Mouse (Mus musculus): Measurements from ENCODE around the gene Nkain1. TPM values are rescaled to one million over a fixed set of nuclear protein-coding genes. Genes with fewer than 3 reads are reported as not detected.

The Nkain1 gene
- polyA plus RNA-seq, 1 experiment from 2014 or later: 0.13 TPM

DNA sequence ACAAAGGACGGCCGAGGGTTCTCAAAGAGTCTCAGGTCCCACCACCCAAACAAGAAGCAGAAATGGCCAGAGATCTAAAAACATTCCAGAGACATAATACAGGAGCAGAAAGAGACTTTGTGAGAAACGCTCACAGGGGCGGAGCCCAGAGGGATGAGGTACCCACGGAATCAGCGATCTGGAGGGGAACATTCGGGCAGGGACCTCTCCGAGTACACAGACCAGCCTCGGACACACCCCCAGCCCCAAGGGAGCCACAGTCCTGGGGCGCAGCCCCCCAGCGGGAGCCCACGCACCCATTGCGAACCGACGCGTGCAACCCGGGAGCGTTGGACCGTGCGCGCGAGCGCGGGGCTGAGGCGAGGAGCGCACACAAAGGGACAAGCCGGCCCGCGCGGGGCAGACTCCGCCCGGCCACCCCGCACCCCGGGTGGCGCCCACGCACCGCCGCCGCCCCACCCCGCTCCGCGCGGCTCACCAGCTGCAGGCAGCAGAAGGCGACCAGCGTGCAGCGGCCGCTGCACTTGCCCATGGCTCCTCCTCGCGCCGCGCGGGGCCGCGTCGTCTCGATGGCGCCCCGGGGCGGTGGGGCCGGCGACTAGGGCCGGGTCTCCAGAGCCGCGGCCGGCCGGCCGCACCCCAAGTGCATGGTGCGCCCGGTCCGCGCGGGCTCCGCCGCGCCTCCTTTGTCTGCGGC is 474 bp downstream of the Nkain1 start:
- Histone ChIP-seq H3K27ac (ENCODE audit: low read length) (no peak overlapping the region), H3K4me1 (ENCODE audit: insufficient read depth, low read depth, low read length) (no peaks in the 10 kb centered on the region), H3K4me2 (replicated peaks; ENCODE audit: low read depth, low read length) (peak overlapping the region; percentile 99), H3K27me3 (replicated peaks; ENCODE audit: insufficient read depth, low read length) (0 out of 2 replicates have a peak, but pooled peaks cover 12% of the 10 kb centered on the region), H3K9ac (replicated peaks; ENCODE audit: low read depth) (no peak overlapping the region), H3K4me3 (ENCODE audit: low read depth, low read length) (peak overlapping the region; percentile 49), H3K36me3 (ENCODE audit: insufficient read depth, low read length) (no peaks in the 10 kb centered on the region), H3K9me3 (ENCODE audit: low read length) (no peaks in the 10 kb centered on the region)
- 2% methylated on average over 51 of the region's 76 CpGs for WGBS
- ATAC-seq (peak; percentile 49), DNase-seq (ENCODE audit: low spot score) (no peak)
- TF ChIP-seq CTCF (IDR thresholded peaks at IDR 0.05) (no peak), EP300 (IDR thresholded peaks at IDR 0.05) (no peak)

- ATAC-seq (no peak), DNase-seq (ENCODE audit: low spot score) (no peak)
- TF ChIP-seq EP300 (IDR thresholded peaks at IDR 0.05) (no peak), CTCF (IDR thresholded peaks at IDR 0.05) (no peak)
- H3K27ac ChIP-seq (ENCODE audit: low read length): no peak overlapping the region
- no peak overlapping the region for H3K4me3 ChIP-seq (ENCODE audit: low read depth, low read length)
- H3K4me2 ChIP-seq (replicated peaks; ENCODE audit: low read depth, low read length): peak overlapping the region; percentile 99
- 0 out of 2 replicates have a peak, but pooled peaks cover 12% of the 10 kb centered on the region for H3K27me3 ChIP-seq (replicated peaks; ENCODE audit: insufficient read depth, low read length)
- no peaks in the 10 kb centered on the region for H3K4me1 ChIP-seq (ENCODE audit: insufficient read depth, low read depth, low read length)
- H3K36me3 ChIP-seq (ENCODE audit: insufficient read depth, low read length): no peaks in the 10 kb centered on the region
- no peaks in the 10 kb centered on the region for H3K9me3 ChIP-seq (ENCODE audit: low read length)
- H3K9ac ChIP-seq (replicated peaks; ENCODE audit: low read depth): no peak overlapping the region
- WGBS: 3% methylated on average over 6 of the region's 6 CpGs
Observed at GRCm38 (mm10) chr4:130573012-130573350, 992 bp downstream of the Nkain1 start.

GRCm38 (mm10) chr4:130572545-130572944 is 1.4 kb downstream of the Nkain1 start:
- H3K27ac ChIP-seq (ENCODE audit: low read length): no peak overlapping the region
- no peak overlapping the region for H3K4me3 ChIP-seq (ENCODE audit: low read depth, low read length)
- no peaks in the 10 kb centered on the region for H3K9me3 ChIP-seq (ENCODE audit: low read length)
- H3K4me1 ChIP-seq (ENCODE audit: insufficient read depth, low read depth, low read length): no peaks in the 10 kb centered on the region
- ATAC-seq: no peak
- no peaks in the 10 kb centered on the region for H3K36me3 ChIP-seq (ENCODE audit: insufficient read depth, low read length)
- no peak overlapping the region for H3K4me2 ChIP-seq (replicated peaks; ENCODE audit: low read depth, low read length)
- 31% methylated on average over 9 of the region's 10 CpGs for WGBS
- TF ChIP-seq CTCF (IDR thresholded peaks at IDR 0.05): no peak
- TF ChIP-seq EP300 (IDR thresholded peaks at IDR 0.05): no peak
- H3K27me3 ChIP-seq (replicated peaks; ENCODE audit: insufficient read depth, low read length): 0 out of 2 replicates have a peak, but pooled peaks cover 12% of the 10 kb centered on the region
- H3K9ac ChIP-seq (replicated peaks; ENCODE audit: low read depth): no peak overlapping the region
- no peak for DNase-seq (ENCODE audit: low spot score)

DNA sequence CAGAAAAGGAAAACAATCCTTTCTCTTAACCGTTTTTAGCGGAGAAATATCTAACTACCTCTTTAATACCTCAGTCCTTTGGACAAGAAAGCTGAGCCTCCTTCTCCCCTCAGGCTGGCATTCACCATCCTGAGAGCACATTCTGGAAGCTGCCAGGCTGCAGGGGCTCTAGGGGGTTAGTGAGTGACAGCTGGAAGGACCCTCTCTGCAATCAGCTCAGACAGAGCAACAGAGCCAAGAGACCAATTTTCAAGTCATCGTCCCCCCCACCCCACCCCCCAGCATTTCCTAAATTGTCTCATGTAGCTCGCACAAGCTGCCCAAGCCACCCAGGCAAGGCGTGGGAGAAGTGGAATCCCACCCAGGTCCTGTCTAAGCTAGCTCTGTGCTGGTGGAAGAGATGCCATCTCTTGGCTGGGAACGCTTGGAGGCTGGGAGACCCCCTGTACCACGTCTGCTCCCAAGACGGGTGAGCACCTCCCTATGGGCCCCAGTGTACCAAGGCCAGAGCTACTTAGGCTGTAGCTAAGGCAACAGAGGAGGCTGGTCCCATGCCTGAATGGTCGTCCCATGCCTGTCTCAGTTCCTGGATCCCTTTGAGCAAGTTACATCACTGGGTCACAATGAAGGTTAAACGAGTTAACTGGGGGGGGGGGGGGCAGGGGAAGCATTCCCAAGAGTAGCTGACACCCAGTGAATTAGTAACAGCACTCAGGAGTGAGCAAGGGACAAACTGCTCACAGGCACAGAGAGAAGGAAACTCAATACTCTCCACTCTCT is 2.8 kb downstream of the Nkain1 start:
- Histone ChIP-seq H3K9ac (replicated peaks; ENCODE audit: low read depth) (no peak overlapping the region), H3K36me3 (ENCODE audit: insufficient read depth, low read length) (no peaks in the 10 kb centered on the region), H3K9me3 (ENCODE audit: low read length) (no peaks in the 10 kb centered on the region), H3K4me1 (ENCODE audit: insufficient read depth, low read depth, low read length) (no peaks in the 10 kb centered on the region), H3K4me3 (ENCODE audit: low read depth, low read length) (no peak overlapping the region), H3K27ac (ENCODE audit: low read length) (no peak overlapping the region), H3K27me3 (replicated peaks; ENCODE audit: insufficient read depth, low read length) (0 out of 2 replicates have a peak, but pooled peaks cover 12% of the 10 kb centered on the region), H3K4me2 (replicated peaks; ENCODE audit: low read depth, low read length) (no peak overlapping the region)
- DNase-seq (ENCODE audit: low spot score) (no peak), ATAC-seq (no peak)
- 58% methylated on average over 10 of the region's 10 CpGs for WGBS
- TF ChIP-seq CTCF (IDR thresholded peaks at IDR 0.05) (no peak), EP300 (IDR thresholded peaks at IDR 0.05) (no peak)

DNA sequence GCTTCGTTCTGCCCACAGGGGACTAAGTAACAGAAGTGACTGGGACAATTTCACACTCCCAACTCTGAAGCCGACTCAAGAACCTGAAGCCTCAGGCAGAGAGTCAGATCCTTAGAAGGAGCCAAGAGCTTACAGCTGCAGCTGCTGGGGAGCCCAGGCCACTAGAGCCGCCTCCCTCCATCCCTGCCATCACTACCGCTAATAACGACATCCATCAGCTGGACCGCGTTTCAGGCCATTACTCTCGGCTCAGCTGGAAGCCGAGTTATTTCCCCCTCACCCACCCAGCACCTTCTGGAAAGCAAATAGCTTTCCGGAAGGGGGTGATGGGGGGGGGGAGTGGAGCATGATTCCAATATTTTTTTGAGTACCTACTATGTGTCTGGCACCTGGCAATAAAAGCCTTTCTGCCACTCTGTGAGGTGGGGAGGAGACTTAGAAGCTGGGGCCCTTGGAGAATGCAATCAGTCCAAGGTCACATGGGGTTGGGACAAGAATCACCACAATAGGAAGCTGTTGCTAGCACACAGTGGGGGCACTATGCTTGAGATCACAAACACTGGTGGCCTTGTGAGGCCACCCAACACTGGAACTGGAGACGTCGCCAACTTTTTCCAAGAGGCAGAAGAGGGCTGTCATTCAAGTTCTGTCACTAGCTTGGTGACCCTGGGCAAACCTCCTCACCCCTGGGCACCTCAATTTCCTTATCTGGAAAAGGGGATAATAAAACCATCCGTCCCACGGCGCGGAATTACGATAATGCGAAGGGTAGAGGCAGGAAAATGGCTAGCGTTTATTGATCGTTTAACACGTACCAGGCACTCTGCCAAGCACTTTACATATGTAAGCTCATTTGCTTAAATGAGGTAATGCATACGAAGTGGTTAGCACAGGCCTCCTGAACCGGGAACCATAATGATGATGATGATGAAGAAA is 5.7 kb downstream of the Nkain1 start:
- no peak overlapping the region for H3K9ac ChIP-seq (replicated peaks; ENCODE audit: low read depth)
- no peak overlapping the region for H3K27ac ChIP-seq (ENCODE audit: low read length)
- TF ChIP-seq CTCF (IDR thresholded peaks at IDR 0.05) (no peak), EP300 (IDR thresholded peaks at IDR 0.05) (no peak)
- H3K4me1 ChIP-seq (ENCODE audit: insufficient read depth, low read depth, low read length): no peaks in the 10 kb centered on the region
- no peak overlapping the region for H3K4me2 ChIP-seq (replicated peaks; ENCODE audit: low read depth, low read length)
- DNase-seq (ENCODE audit: low spot score) (no peak), ATAC-seq (no peak)
- WGBS: 65% methylated on average over 23 of the region's 23 CpGs
- no peaks in the 10 kb centered on the region for H3K9me3 ChIP-seq (ENCODE audit: low read length)
- no peak overlapping the region for H3K4me3 ChIP-seq (ENCODE audit: low read depth, low read length)
- H3K27me3 ChIP-seq (replicated peaks; ENCODE audit: insufficient read depth, low read length): 0 out of 2 replicates have a peak, but pooled peaks cover 5% of the 10 kb centered on the region
- no peaks in the 10 kb centered on the region for H3K36me3 ChIP-seq (ENCODE audit: insufficient read depth, low read length)

DNA sequence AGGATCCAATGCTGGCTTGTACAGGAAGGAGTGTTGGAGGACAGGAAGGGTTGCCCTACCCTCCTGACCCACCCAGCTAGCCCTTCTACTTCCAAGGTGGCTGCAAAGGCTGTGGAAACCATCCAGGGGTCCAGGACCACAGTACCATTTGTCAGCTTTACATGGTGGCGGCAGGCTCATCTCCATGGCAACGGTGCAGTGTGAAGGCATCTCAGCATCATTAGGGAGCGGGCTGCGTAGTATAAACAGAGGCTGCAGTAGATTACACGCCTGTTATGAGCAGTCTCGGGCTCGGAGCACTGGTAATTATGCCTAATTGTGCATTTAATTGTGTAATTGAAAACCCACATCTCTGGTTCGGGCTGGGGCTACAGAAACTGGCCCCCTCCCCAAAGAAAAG is 10.2 kb downstream of the Nkain1 start:
- H3K9me3 ChIP-seq (ENCODE audit: low read length): no peaks in the 10 kb centered on the region
- DNase-seq (ENCODE audit: low spot score) (no peak), ATAC-seq (no peak)
- no peak overlapping the region for H3K9ac ChIP-seq (replicated peaks; ENCODE audit: low read depth)
- H3K27me3 ChIP-seq (replicated peaks; ENCODE audit: insufficient read depth, low read length): no peaks in the 10 kb centered on the region
- 60% methylated on average over 8 of the region's 8 CpGs for WGBS
- no peaks in the 10 kb centered on the region for H3K4me1 ChIP-seq (ENCODE audit: insufficient read depth, low read depth, low read length)
- no peak overlapping the region for H3K4me3 ChIP-seq (ENCODE audit: low read depth, low read length)
- no peak overlapping the region for H3K27ac ChIP-seq (ENCODE audit: low read length)
- no peak overlapping the region for H3K4me2 ChIP-seq (replicated peaks; ENCODE audit: low read depth, low read length)
- no peaks in the 10 kb centered on the region for H3K36me3 ChIP-seq (ENCODE audit: insufficient read depth, low read length)
- TF ChIP-seq CTCF (IDR thresholded peaks at IDR 0.05): no peak
- no peak for TF ChIP-seq EP300 (IDR thresholded peaks at IDR 0.05)
